Mouse (Mus musculus): Measurements from ENCODE around the gene Skap1. TPM values are rescaled to one million over a fixed set of nuclear protein-coding genes. Genes with fewer than 3 reads are reported as not detected.
A peak's percentile ranks its signal among the peaks of the same experiment; 100 is the strongest.

The Skap1 gene
- polyA plus RNA-seq, 1 experiment from 2014 or later = 0.59 TPM

GRCm38 (mm10) chr11:96737673-96738471 is 273.5 kb downstream of the Skap1 start:
- no peaks in the 10 kb centered on the region for H3K27me3 ChIP-seq
- POLR2A ChIA-PET = interaction anchor here (0.5 to 2.5 kb wide), 7 partner anchors 9 to 459 kb away, joined by 3 to 7 read pairs (median 4); partner anchors contain the start of gene Hoxb8
- DNase-seq (ENCODE audit: low read depth, low spot score) (no peak), ATAC-seq (no peak)
- CTCF ChIA-PET = interaction anchor here (0.8 to 1.4 kb wide), 3 partner anchors 64 to 462 kb away, joined by 3 read pairs; no protein-coding TSS in a partner anchor
- peak; percentile 51 for TF ChIP-seq CTCF (IDR thresholded peaks at IDR 0.05)
- in situ Hi-C loops (cut with MboI; ENCODE audit: low pct_unique_long_range_greater_than_20kb) = loop anchor here (5.0 kb wide), 3 partner anchors 181 to 441 kb away; no protein-coding TSS in a partner anchor

GRCm38 (mm10) chr11:96740796-96741195 is 276.4 kb downstream of the Skap1 start:
- POLR2A ChIA-PET = interaction anchor here (0.7 to 1.0 kb wide), 2 partner anchors 426 to 480 kb away, joined by 3 to 5 read pairs; no protein-coding TSS in a partner anchor
- in situ Hi-C loops (cut with MboI; ENCODE audit: low pct_unique_long_range_greater_than_20kb) = no loop called here
- H3K27me3 ChIP-seq = no peaks in the 10 kb centered on the region
- DNase-seq (ENCODE audit: low read depth, low spot score) (no peak), ATAC-seq (no peak)
- no peak for TF ChIP-seq CTCF (IDR thresholded peaks at IDR 0.05)
- CTCF ChIA-PET = interaction anchor here (1.1 to 2.0 kb wide), 5 partner anchors 13 to 479 kb away, joined by 3 to 11 read pairs (median 3); partner anchors contain the start of gene Hoxb8

GRCm38 (mm10) chr11:96741995-96742394 is 277.6 kb downstream of the Skap1 start:
- in situ Hi-C loops (cut with MboI; ENCODE audit: low pct_unique_long_range_greater_than_20kb) = no loop called here
- no peak for ATAC-seq
- no peak for TF ChIP-seq CTCF (IDR thresholded peaks at IDR 0.05)
- ChIA-PET POLR2A (interaction anchor here (0.5 to 1.0 kb wide), 3 partner anchors 388 to 460 kb away, joined by 3 read pairs; partner anchors contain the start of gene Hoxb8), CTCF (interaction anchor here (1.2 kb wide), 1 partner anchor 121 kb away, joined by 5 read pairs; no protein-coding TSS in a partner anchor)
- DNase-seq (ENCODE audit: low read depth, low spot score) = no peak
- H3K27me3 ChIP-seq = no peaks in the 10 kb centered on the region

- ChIA-PET CTCF (interaction anchor here (1.2 to 1.5 kb wide), 2 partner anchors 119 to 463 kb away, joined by 3 to 4 read pairs; no protein-coding TSS in a partner anchor), POLR2A (interaction anchor here (1.4 kb wide), 1 partner anchor 86 kb away, joined by 3 read pairs; the partner anchor contains the start of gene Nfe2l1)
- ATAC-seq (no peak), DNase-seq (ENCODE audit: low read depth, low spot score) (no peak)
- in situ Hi-C loops (cut with MboI; ENCODE audit: low pct_unique_long_range_greater_than_20kb) = no loop called here
- no peak for TF ChIP-seq CTCF (IDR thresholded peaks at IDR 0.05)
- no peaks in the 10 kb centered on the region for H3K27me3 ChIP-seq
Measured at GRCm38 (mm10) chr11:96743000-96743399, 278.6 kb downstream of the Skap1 start.

- no peak for ATAC-seq
- no peak for TF ChIP-seq CTCF (IDR thresholded peaks at IDR 0.05)
- ChIA-PET POLR2A (interaction anchor here (0.5 to 1.4 kb wide), 3 partner anchors 86 to 450 kb away, joined by 3 read pairs; partner anchors contain the start of gene Nfe2l1), CTCF (interaction anchor here (1.2 to 1.7 kb wide), 3 partner anchors 14 to 464 kb away, joined by 3 to 4 read pairs (median 3); no protein-coding TSS in a partner anchor)
- in situ Hi-C loops (cut with MboI; ENCODE audit: low pct_unique_long_range_greater_than_20kb) = no loop called here
- no peak for DNase-seq (ENCODE audit: low read depth, low spot score)
- no peaks in the 10 kb centered on the region for H3K27me3 ChIP-seq
Measured at GRCm38 (mm10) chr11:96743891-96744290, 279.5 kb downstream of the Skap1 start.

GRCm38 (mm10) chr11:96746648-96747047 is 282.3 kb downstream of the Skap1 start:
- in situ Hi-C loops (cut with MboI; ENCODE audit: low pct_unique_long_range_greater_than_20kb) = no loop called here
- H3K27me3 ChIP-seq = no peaks in the 10 kb centered on the region
- no peak for TF ChIP-seq CTCF (IDR thresholded peaks at IDR 0.05)
- POLR2A ChIA-PET = interaction anchor here (0.6 to 1.9 kb wide), 5 partner anchors 9 to 475 kb away, joined by 3 to 5 read pairs (median 3); partner anchors contain the start of gene Hoxb9
- no peak for ATAC-seq
- CTCF ChIA-PET = no interaction called here
- DNase-seq (ENCODE audit: low read depth, low spot score) = no peak

GRCm38 (mm10) chr11:96747555-96747954 is 283.2 kb downstream of the Skap1 start:
- ChIA-PET CTCF (interaction anchor here (0.8 to 1.2 kb wide), 7 partner anchors 9 to 391 kb away, joined by 3 read pairs; no protein-coding TSS in a partner anchor), POLR2A (interaction anchor here (1.0 to 1.9 kb wide), 3 partner anchors 25 to 476 kb away, joined by 3 to 5 read pairs (median 4); partner anchors contain the start of gene Hoxb9)
- TF ChIP-seq CTCF (IDR thresholded peaks at IDR 0.05) = no peak
- no peak for DNase-seq (ENCODE audit: low read depth, low spot score)
- peak; percentile 73 for ATAC-seq
- in situ Hi-C loops (cut with MboI; ENCODE audit: low pct_unique_long_range_greater_than_20kb) = no loop called here
- no peaks in the 10 kb centered on the region for H3K27me3 ChIP-seq

- in situ Hi-C loops (cut with MboI; ENCODE audit: low pct_unique_long_range_greater_than_20kb) = no loop called here
- ATAC-seq (no peak), DNase-seq (ENCODE audit: low read depth, low spot score) (no peak)
- ChIA-PET POLR2A (no interaction called here), CTCF (interaction anchor here (1.5 kb wide), 1 partner anchor 20 kb away, joined by 3 read pairs; no protein-coding TSS in a partner anchor)
- no peak for TF ChIP-seq CTCF (IDR thresholded peaks at IDR 0.05)
- H3K27me3 ChIP-seq = no peaks in the 10 kb centered on the region
Measured at GRCm38 (mm10) chr11:96755298-96755697, 290.9 kb downstream of the Skap1 start.

- in situ Hi-C loops (cut with MboI; ENCODE audit: low pct_unique_long_range_greater_than_20kb) = no loop called here
- DNase-seq (ENCODE audit: low read depth, low spot score) = no peak
- no peak for ATAC-seq
- ChIA-PET POLR2A (no interaction called here), CTCF (interaction anchor here (0.6 to 1.3 kb wide), 3 partner anchors 10 to 37 kb away, joined by 3 read pairs; no protein-coding TSS in a partner anchor)
- no peak for TF ChIP-seq CTCF (IDR thresholded peaks at IDR 0.05)
- H3K27me3 ChIP-seq = no peaks in the 10 kb centered on the region
Measured at GRCm38 (mm10) chr11:96757421-96757820, 293.0 kb downstream of the Skap1 start.

- DNase-seq (ENCODE audit: low read depth, low spot score) (no peak), ATAC-seq (no peak)
- no peak for TF ChIP-seq CTCF (IDR thresholded peaks at IDR 0.05)
- CTCF ChIA-PET = no interaction called here
- in situ Hi-C loops (cut with MboI; ENCODE audit: low pct_unique_long_range_greater_than_20kb) = no loop called here
- no peaks in the 10 kb centered on the region for H3K27me3 ChIP-seq
- POLR2A ChIA-PET = no interaction called here
Measured at GRCm38 (mm10) chr11:96758402-96758801, 294.0 kb downstream of the Skap1 start.

All from Patski (cell line).